Mouse (Mus musculus) cerebellum, adult 2 months (tissue): ENCODE measurements around the gene Myoz1. TPM values are rescaled to one million over a fixed set of nuclear protein-coding genes. Genes with fewer than 3 reads are reported as not detected.

Experiments used
- DNase-seq, 2 experiments: peaks; one replicate each; pipeline ENCODE4 v3.0.0; 2021
- H3K27ac ChIP-seq: fragments of 200-500 bp; 2 replicates; pipeline ENCODE4 v1.5.1; 2012; ENCODE audit warnings: low read length, control low read depth, inconsistent platforms; ENCODE audit not compliant: insufficient read depth
- H3K27me3 ChIP-seq: fragments of 200-500 bp; 2 replicates; pipeline ENCODE4 v1.6.1; 2012; ENCODE audit warnings: inconsistent platforms, mild to moderate bottlenecking, low read length, moderate library complexity; ENCODE audit not compliant: control insufficient read depth, insufficient read depth
- H3K4me1 ChIP-seq: fragments of 200-500 bp; 2 replicates; pipeline ENCODE4 v1.6.1; 2011; ENCODE audit warnings: low read length; ENCODE audit not compliant: control insufficient read depth, insufficient read depth
- H3K4me3 ChIP-seq: fragments of 200-500 bp; replicated peaks from 2 replicates; pipeline ENCODE3; 2011; ENCODE audit warnings: mild to moderate bottlenecking, low read depth, low read length, control low read depth; ENCODE audit not compliant: insufficient read depth
- CTCF ChIP-seq: fragments of 200-500 bp; IDR thresholded peaks from 2 replicates; pipeline ENCODE4 v1.5.1; 2011; ENCODE audit warnings: low read depth, mild to moderate bottlenecking, control low read depth, low read length, moderate library complexity, borderline replicate concordance; ENCODE audit not compliant: insufficient read depth
- POLR2A ChIP-seq: fragments of 200-500 bp; IDR thresholded peaks from 2 replicates; pipeline ENCODE4 v1.6.1; 2011; ENCODE audit warnings: low read length, control low read depth, borderline replicate concordance; ENCODE audit not compliant: insufficient read depth
- WGBS: fragments of 180-500 bp; shearing (Covaris S2); methylation state at CpG from one replicate; pipeline ENCODE4 v1.1.7; 2018; 5-methylcytosine and 5-hydroxymethylcytosine counted together
- polyA plus RNA-seq: library from polyadenylated mRNA; depleted of rRNA; stranded (reverse); fragments of >200 nt; gene quantifications from 2 replicates; pipeline ENCODE4 v1.2.3, GENCODE M21; 2012

Gene Myoz1
- polyA plus RNA-seq, 1 experiment = not detected

DNA sequence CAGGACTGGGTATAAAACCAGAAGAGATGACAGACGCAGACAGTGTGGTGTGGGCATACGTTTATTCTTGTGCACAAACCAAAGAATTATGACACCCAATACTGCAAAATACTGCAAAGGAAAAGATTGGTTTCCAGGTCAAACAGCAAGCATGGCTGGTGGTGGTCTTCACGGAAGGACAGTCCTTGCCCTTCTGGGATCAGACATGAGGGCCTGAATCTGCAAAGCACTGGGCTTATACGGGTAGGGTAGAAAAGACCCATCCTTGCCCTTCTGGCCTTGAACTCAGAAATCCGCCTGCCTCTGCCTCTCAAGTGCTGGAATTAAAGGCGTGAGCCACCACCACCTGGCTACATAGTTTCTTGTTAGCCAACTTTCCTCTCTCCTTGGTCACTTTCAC is 2.6 kb upstream of the Myoz1 start:
- TF ChIP-seq CTCF (no peak), POLR2A (no peak)
- no peak overlapping the region for H3K27ac ChIP-seq
- H3K27me3 ChIP-seq = no peaks in the 10 kb centered on the region
- H3K4me1 ChIP-seq = 0 out of 2 replicates have a peak, but pooled peaks cover 3% of the 10 kb centered on the region
- 87% methylated on average over 6 of the region's 6 CpGs for WGBS
- H3K4me3 ChIP-seq = no peak overlapping the region
- DNase-seq = no peak

DNA sequence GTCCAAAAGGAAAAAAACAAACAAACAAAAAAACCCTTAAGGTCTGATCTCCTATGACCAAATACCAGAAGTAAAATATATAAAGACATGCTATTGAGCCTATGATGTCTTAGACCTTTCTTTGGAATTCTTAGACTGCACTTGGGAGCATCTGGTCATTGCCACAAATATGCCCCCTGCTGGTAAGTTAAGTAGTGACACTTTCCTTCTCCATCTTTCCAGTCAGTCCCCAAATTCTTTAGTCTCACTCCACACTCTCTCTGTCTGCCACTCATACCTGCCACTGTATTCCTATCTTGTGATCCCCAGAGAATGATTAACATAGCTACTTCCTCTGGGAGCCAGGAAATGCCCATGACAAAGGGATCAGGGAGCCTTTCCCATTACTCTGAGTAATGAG is 2.0 kb upstream of the Myoz1 start:
- H3K27ac ChIP-seq = no peak overlapping the region
- H3K27me3 ChIP-seq = no peaks in the 10 kb centered on the region
- peak in 1 of 2 experiments; percentile 49 for DNase-seq
- 0 out of 2 replicates have a peak, but pooled peaks cover 3% of the 10 kb centered on the region for H3K4me1 ChIP-seq
- H3K4me3 ChIP-seq = no peak overlapping the region
- TF ChIP-seq CTCF (peak; percentile 16; the same call in 1 of the 2 replicates), POLR2A (no peak)

DNA sequence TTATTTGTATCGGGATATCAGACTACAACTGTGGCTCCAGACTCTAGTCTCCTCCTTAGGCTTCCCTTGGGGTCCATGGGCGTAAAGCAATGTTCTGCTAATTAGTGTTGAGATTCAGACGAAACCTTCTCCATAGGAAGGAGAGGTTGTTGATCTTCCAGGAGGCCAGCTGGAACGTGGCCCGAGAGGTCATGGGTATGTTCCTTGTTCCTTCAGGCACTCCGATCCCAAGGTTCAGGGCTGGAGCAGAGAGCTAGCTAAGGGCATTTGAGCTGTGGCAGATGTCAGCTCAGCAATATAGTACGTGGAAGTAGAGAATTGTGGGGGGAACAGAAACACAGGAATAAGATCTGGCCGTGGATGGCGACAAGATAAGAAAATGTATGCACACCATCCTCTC is 609 bp downstream of the Myoz1 start:
- 71% methylated on average over 9 of the region's 9 CpGs for WGBS

DNA sequence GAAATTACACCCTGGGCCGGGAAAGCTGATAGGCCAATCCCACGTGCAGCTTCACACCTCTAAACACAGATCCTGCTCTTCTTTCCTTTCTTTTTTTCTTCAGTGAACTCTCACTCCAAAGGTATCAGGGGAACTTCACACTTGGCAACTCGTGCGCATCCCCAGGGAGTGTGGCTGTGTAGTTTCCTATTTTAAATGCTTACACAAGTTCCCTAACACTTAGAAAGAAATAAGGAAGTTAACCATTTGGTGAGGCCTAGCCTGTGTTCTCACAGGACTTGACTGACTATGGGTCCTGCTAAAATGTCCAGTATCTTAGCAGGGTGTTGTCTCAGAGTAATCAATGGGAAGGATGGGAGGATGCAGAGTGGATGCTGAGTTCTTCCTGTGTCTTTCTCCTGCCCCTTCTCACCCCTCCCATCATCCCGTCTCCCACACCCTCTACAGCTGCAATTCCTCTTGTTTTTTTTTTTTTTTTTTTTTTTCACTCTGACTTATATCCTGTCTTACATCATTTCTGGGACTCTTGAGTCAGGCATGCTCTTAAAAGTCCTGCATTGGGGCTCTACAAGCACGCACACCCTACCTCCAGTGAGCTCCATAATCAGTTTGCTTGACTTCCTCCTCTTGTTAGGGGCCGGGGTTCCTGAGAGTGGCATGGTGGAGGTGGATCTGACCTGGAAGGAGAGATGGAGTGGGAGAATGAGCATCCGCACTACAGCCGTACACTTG is 1.5 kb downstream of the Myoz1 start:
- Histone ChIP-seq H3K27ac (no peak overlapping the region), H3K4me1 (no peaks in the 10 kb centered on the region), H3K4me3 (no peak overlapping the region), H3K27me3 (no peaks in the 10 kb centered on the region)
- 80% methylated on average over 9 of the region's 9 CpGs for WGBS
- TF ChIP-seq CTCF (no peak), POLR2A (no peak)
- no peak for DNase-seq

More for the DNA sequence above, 609 bp downstream of the Myoz1 start:
- no peak overlapping the region for H3K27ac ChIP-seq
- no peaks in the 10 kb centered on the region for H3K27me3 ChIP-seq
- TF ChIP-seq CTCF = no peak
- no peak for TF ChIP-seq POLR2A
- DNase-seq = no peak
- H3K4me3 ChIP-seq = no peak overlapping the region
- H3K4me1 ChIP-seq = no peaks in the 10 kb centered on the region

DNA sequence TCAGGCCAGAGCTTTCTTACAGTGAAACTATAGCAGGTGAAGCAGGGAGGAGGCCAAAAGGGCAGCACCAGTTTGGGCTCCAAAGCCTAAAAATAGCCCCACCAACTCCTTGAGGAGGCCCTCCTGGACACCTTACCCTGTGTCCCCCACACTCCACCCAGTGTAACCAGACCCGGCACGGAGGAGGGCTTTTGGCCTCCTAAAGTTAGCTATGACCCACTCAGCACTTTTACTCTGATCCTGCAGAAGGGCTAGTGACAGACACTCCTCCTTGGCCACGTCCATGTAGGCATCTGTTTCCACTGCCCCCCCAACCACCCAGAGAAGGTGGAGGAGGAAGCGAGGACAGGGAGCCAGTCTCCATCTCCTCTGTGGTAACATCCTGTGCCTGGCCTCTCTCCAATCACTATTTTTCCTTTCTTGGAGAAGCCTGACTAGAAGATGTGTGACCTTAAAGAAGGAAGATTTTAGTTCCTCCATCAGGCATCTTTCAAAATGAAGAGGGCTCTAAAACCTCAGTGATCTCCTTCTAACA is 4.6 kb downstream of the Myoz1 start:
- TF ChIP-seq CTCF = no peak
- no peak for TF ChIP-seq POLR2A
- H3K4me3 ChIP-seq = no peak overlapping the region
- H3K27me3 ChIP-seq = no peaks in the 10 kb centered on the region
- H3K4me1 ChIP-seq = no peaks in the 10 kb centered on the region
- H3K27ac ChIP-seq = no peak overlapping the region
- WGBS = 63% methylated on average over 4 of the region's 4 CpGs
- DNase-seq = no peak

DNA sequence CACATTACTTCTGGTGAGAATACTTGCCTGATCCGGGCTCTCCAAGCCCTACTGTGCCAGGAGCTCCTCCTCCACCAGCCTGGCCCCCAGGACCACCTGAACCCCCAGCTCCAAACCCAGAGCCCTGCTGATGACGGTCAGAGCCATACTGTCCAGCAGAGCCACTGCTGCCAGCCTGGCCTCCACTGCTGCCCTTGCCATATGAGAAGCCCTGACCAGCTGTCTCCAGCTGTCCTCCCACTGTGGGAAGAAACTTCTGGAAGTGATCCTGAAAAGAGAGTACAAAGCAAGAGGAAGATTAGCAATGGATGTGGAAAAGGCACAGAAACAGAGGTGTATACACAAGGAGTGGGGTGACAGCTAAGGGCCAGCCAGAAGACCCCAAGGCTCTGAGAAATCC is 5.3 kb downstream of the Myoz1 start:
- TF ChIP-seq POLR2A = no peak
- no peak for TF ChIP-seq CTCF
- no peak for DNase-seq
- Histone ChIP-seq H3K4me3 (no peak overlapping the region), H3K27ac (no peak overlapping the region), H3K4me1 (no peaks in the 10 kb centered on the region), H3K27me3 (no peaks in the 10 kb centered on the region)
- WGBS = 45% methylated on average over 2 of the region's 2 CpGs

DNA sequence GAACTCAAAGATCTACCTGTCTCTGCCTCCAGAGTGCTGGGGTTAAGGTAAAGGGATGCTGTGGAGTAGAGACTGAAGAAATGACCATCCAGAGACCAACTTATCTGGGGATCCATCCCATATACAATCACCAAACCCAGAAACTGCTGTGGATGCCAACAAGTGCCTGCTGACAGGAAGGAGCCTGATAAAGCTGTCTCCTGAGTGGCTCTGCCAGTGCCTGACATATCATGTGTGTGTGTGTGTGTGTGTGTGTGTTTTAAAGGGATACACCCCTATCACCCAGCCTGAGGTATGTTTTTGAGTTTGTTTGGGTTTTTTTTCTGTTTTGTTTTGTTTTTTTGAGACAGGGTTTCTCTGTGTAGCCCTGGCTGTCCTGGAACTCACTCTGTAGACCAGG is 10.0 kb downstream of the Myoz1 start:
- TF ChIP-seq CTCF (no peak), POLR2A (no peak)
- Histone ChIP-seq H3K27ac (no peak overlapping the region), H3K27me3 (no peaks in the 10 kb centered on the region), H3K4me3 (no peak overlapping the region), H3K4me1 (no peaks in the 10 kb centered on the region)
- DNase-seq = no peak

DNA sequence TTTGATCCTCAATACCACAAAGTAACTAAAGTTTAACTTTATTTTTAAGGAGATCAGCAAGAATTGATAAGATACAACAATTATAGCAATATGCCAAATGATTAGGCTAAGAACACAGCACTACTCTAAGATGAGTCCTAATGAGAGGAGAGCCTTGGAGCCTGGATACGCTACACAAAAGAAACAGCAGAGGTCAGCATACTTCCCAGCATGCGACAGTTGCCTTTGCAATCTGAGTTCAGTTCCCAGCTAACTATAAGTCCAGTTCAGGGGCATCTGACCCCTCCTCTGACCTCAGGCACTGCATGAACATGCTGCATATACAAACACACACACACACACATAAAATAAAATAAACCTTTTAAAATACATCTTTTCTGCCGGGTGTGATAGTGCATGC is 10.8 kb downstream of the Myoz1 start:
- DNase-seq = no peak
- no peak overlapping the region for H3K27ac ChIP-seq
- no peaks in the 10 kb centered on the region for H3K4me1 ChIP-seq
- H3K27me3 ChIP-seq = no peaks in the 10 kb centered on the region
- WGBS = 31% methylated on average over 3 of the region's 3 CpGs
- TF ChIP-seq POLR2A = no peak
- TF ChIP-seq CTCF = no peak
- H3K4me3 ChIP-seq = no peak overlapping the region
